Mouse (Mus musculus) layer of hippocampus, postnatal 36 days (tissue): ENCODE measurements at regions not wholly inside any gene's neighbourhood (a gene's known extent, or its start where the extent isn't known, plus 50 kb on each side); places are given as distances from the start of the nearest gene placed in this dataset.
"Not testable (repeated sequence)": the region's sequence is repeated elsewhere in the genome, so short reads cannot be mapped to it uniquely, and the experiment has no call there.

ENCODE experiments used
- DNase-seq, 2 experiments: peaks; one replicate each; pipeline ENCODE4 v3.0.0; 2022

- no peak for DNase-seq
Observed at GRCm38 (mm10) chr12:49084505-49084904, 298.0 kb upstream of the Foxg1 start.

DNA sequence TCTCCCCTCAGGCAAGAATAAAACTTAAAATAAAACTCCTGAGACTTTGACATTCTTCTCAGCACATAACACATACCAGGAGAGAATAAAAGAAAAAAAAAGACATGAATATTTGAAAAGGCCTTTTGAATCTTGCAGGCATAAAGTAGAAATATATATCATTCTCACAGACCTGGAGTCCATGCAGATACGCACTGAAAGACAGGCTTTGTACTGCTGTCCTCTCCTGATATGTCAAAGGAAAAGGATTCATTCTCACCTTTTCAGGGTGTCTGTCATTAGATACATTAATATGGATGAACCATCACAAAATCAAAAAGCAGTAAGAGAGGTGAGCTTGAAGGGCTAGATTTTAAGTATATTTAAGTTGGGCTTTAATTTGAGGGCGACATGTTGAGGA is 296.4 kb upstream of the Foxg1 start:
- DNase-seq = no peak

DNA sequence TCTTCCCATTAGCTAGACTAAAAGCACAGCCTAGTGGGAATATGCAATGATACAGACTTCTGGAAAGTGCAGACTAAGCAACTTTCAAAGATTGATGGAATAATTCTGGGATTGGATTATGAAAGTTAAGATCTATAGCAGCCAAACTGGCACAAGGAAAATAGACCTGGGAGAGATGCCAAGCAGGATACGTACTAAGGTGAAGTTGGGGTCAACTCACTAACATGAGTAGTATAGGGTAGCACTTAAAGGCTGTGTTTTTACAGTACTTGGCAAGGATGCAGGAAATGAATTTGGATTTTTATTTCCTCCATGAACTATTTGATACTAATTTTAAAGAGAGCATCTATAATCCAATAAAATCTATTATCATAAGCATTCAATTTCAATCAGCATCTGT is 292.3 kb upstream of the Foxg1 start:
- no peak for DNase-seq

- DNase-seq = no peak
Observed at GRCm38 (mm10) chr12:49105931-49106330, 276.5 kb upstream of the Foxg1 start.

- DNase-seq = peak; percentile 6 to 53
Observed at GRCm38 (mm10) chr12:49106399-49107382, 275.8 kb upstream of the Foxg1 start.

GRCm38 (mm10) chr12:49107415-49108148 is 274.9 kb upstream of the Foxg1 start:
- no peak for DNase-seq

- not testable (repeated sequence) for DNase-seq
Observed at GRCm38 (mm10) chr12:49131093-49131492, 251.4 kb upstream of the Foxg1 start.

GRCm38 (mm10) chr12:49170097-49170496 is 212.4 kb upstream of the Foxg1 start:
- DNase-seq = peak in 1 of 2 experiments; percentile 4

DNA sequence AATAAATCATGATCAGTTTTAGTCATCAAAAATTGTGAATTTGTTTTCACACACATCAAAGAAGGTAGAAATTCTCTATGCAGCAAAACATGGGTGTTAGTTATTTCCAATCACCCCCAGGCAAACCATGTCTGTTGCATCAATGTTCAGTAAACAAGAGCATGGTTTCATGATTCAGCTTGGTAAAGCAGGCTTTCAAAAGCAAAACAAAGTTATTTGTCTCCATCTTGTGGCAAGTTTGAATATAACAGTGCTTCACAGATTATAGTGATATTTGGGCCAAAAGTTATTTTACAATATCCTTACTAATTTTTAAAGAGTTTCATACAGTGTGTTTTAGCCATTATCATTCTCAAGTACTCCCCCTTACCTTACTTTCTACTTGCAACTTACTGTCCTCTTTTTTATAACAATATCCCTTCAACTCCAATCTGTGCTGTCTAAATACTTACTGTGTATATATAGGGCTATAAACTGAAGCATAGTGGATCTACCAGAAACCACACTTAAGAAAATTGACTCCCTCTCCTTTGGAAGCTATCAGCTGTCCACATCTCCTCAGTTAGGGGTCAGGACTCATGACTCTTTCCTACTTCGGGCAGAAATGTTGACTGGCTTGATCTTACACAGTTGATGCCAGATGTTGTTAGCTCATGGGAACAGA is 211.3 kb upstream of the Foxg1 start:
- DNase-seq = no peak

GRCm38 (mm10) chr12:49191348-49191747 is 191.1 kb upstream of the Foxg1 start:
- DNase-seq = no peak

GRCm38 (mm10) chr12:49233524-49234306 is 148.7 kb upstream of the Foxg1 start:
- DNase-seq = no peak
